Mouse (Mus musculus): ENCODE data around the gene Ank3. TPM values are rescaled to one million over a fixed set of nuclear protein-coding genes. Genes with fewer than 3 reads are reported as not detected.

Ank3 gene
- polyA plus RNA-seq, 1 experiment from 2014 or later: 21.6 TPM

DNA sequence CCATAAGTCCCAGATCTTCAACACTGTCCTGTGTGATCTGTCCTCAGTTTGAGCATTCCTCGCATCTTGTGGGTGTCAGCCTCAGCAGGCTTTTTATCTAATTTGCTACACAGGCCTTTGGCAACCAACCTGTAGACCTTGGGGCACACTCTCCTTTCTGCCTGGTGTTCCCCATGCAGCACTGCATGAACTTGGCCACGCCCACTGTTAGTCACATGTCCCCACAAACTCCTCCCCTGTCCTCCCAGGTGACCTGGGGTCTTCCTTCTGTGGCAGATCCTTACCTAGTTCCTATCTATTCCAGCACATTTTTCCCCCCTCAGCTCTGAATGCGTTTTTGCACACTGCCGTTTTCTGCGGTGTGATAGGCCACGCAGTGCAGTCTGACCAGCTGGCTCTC lies 55.0 kb downstream of the Ank3 start:
- no peaks in the 10 kb centered on the region for H3K27me3 ChIP-seq (replicated peaks; ENCODE audit: control insufficient read depth, insufficient read depth, low read length)
- H3K4me2 ChIP-seq (replicated peaks; ENCODE audit: low read depth): no peak overlapping the region
- H3K9ac ChIP-seq (ENCODE audit: low read depth, low read length): no peak overlapping the region
- 90% methylated on average over 6 of the region's 6 CpGs for WGBS
- no peaks in the 10 kb centered on the region for H3K36me3 ChIP-seq (ENCODE audit: control insufficient read depth, insufficient read depth)
- no peak for ATAC-seq
- no peak overlapping the region for H3K4me3 ChIP-seq (ENCODE audit: low read depth, low read length)
- TF ChIP-seq CTCF (IDR thresholded peaks at IDR 0.05; ENCODE audit: low read depth): no peak
- H3K9me3 ChIP-seq (ENCODE audit: control insufficient read depth): no peaks in the 10 kb centered on the region
- no peak overlapping the region for H3K27ac ChIP-seq (ENCODE audit: low read depth, low read length)
- H3K4me1 ChIP-seq (replicated peaks; ENCODE audit: control insufficient read depth, insufficient read depth, low read length): no peaks in the 10 kb centered on the region

DNA sequence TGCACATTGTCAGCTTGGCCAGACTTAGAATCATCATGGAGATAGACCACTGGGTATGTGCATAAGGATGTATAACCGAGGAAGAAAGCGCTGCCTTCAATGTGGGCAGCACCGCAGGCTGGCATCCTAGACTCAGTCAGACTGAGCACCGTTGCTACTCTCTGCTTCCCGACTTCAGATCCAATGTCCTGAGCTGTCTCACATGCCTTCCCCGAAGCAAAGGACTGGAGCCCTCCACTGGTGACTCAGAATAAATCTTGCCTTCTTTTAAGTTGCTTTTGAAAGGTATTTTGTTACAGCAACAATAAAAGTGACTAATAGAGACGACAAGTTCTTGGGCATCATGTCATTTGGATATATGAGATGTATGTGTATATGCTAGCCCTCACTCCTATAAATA lies 55.9 kb downstream of the Ank3 start:
- Histone ChIP-seq H3K27ac (ENCODE audit: low read depth, low read length) (no peak overlapping the region), H3K36me3 (ENCODE audit: control insufficient read depth, insufficient read depth) (no peaks in the 10 kb centered on the region), H3K4me3 (ENCODE audit: low read depth, low read length) (no peak overlapping the region), H3K9ac (ENCODE audit: low read depth, low read length) (no peak overlapping the region), H3K4me2 (replicated peaks; ENCODE audit: low read depth) (no peak overlapping the region), H3K27me3 (replicated peaks; ENCODE audit: control insufficient read depth, insufficient read depth, low read length) (no peaks in the 10 kb centered on the region), H3K4me1 (replicated peaks; ENCODE audit: control insufficient read depth, insufficient read depth, low read length) (no peaks in the 10 kb centered on the region), H3K9me3 (ENCODE audit: control insufficient read depth) (no peaks in the 10 kb centered on the region)
- WGBS: 72% methylated on average over 7 of the region's 7 CpGs
- ATAC-seq: no peak
- TF ChIP-seq CTCF (IDR thresholded peaks at IDR 0.05; ENCODE audit: low read depth): no peak

GRCm38 (mm10) chr10:69464826-69465225 lies 66.3 kb downstream of the Ank3 start:
- no peak for ATAC-seq
- H3K27ac ChIP-seq (ENCODE audit: low read depth, low read length): no peak overlapping the region
- no peaks in the 10 kb centered on the region for H3K9me3 ChIP-seq (ENCODE audit: control insufficient read depth)
- H3K4me1 ChIP-seq (replicated peaks; ENCODE audit: control insufficient read depth, insufficient read depth, low read length): no peaks in the 10 kb centered on the region
- no peak overlapping the region for H3K4me2 ChIP-seq (replicated peaks; ENCODE audit: low read depth)
- H3K9ac ChIP-seq (ENCODE audit: low read depth, low read length): no peak overlapping the region
- 49% methylated on average over 4 of the region's 4 CpGs for WGBS
- H3K27me3 ChIP-seq (replicated peaks; ENCODE audit: control insufficient read depth, insufficient read depth, low read length): no peaks in the 10 kb centered on the region
- H3K4me3 ChIP-seq (ENCODE audit: low read depth, low read length): no peak overlapping the region
- H3K36me3 ChIP-seq (ENCODE audit: control insufficient read depth, insufficient read depth): no peaks in the 10 kb centered on the region
- no peak for TF ChIP-seq CTCF (IDR thresholded peaks at IDR 0.05; ENCODE audit: low read depth)

DNA sequence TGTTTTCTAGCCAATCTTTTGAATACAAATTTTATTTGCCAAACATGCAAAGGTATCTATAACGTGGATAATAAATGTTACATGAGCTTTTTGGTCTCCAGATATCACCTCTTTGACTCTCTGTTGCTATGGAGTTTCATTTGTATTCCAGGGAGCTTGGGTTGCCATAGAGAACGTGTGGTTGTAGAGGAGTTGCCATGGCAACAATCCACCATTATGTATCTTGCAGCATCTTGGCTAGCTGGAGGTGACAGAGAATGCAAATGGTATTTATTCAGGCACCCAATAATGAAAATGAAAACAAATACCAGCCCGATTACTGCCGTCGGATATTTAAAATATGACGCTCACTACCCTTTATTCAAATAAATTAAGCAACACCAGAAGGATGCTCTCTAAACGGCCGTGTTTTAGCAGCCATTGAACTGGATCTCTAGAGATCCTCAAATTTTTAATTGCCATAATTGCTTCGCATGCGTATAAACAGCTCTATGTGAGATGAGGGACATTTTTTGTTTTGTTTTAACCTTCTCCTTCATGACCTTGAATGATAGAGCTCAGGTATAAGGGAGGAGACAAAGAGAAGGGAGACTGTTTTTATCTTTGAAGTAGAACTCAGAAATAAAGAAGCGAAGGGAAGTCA lies 67.1 kb downstream of the Ank3 start:
- no peak overlapping the region for H3K27ac ChIP-seq (ENCODE audit: low read depth, low read length)
- 69% methylated on average over 11 of the region's 11 CpGs for WGBS
- no peaks in the 10 kb centered on the region for H3K4me1 ChIP-seq (replicated peaks; ENCODE audit: control insufficient read depth, insufficient read depth, low read length)
- no peak overlapping the region for H3K4me3 ChIP-seq (ENCODE audit: low read depth, low read length)
- H3K27me3 ChIP-seq (replicated peaks; ENCODE audit: control insufficient read depth, insufficient read depth, low read length): no peaks in the 10 kb centered on the region
- ATAC-seq: no peak
- H3K9me3 ChIP-seq (ENCODE audit: control insufficient read depth): no peaks in the 10 kb centered on the region
- no peak overlapping the region for H3K4me2 ChIP-seq (replicated peaks; ENCODE audit: low read depth)
- H3K9ac ChIP-seq (ENCODE audit: low read depth, low read length): no peak overlapping the region
- TF ChIP-seq CTCF (IDR thresholded peaks at IDR 0.05; ENCODE audit: low read depth): no peak
- no peaks in the 10 kb centered on the region for H3K36me3 ChIP-seq (ENCODE audit: control insufficient read depth, insufficient read depth)

- Histone ChIP-seq H3K9me3 (ENCODE audit: control insufficient read depth) (no peaks in the 10 kb centered on the region), H3K27ac (ENCODE audit: low read depth, low read length) (no peak overlapping the region), H3K9ac (ENCODE audit: low read depth, low read length) (no peak overlapping the region), H3K4me1 (replicated peaks; ENCODE audit: control insufficient read depth, insufficient read depth, low read length) (no peaks in the 10 kb centered on the region), H3K4me2 (replicated peaks; ENCODE audit: low read depth) (no peak overlapping the region), H3K27me3 (replicated peaks; ENCODE audit: control insufficient read depth, insufficient read depth, low read length) (no peaks in the 10 kb centered on the region), H3K4me3 (ENCODE audit: low read depth, low read length) (no peak overlapping the region), H3K36me3 (ENCODE audit: control insufficient read depth, insufficient read depth) (no peaks in the 10 kb centered on the region)
- ATAC-seq: no peak
- TF ChIP-seq CTCF (IDR thresholded peaks at IDR 0.05; ENCODE audit: low read depth): no peak
- WGBS: 85% methylated on average over 2 of the region's 2 CpGs
Observed at GRCm38 (mm10) chr10:69466201-69466585, 67.6 kb downstream of the Ank3 start.

- H3K9ac ChIP-seq (ENCODE audit: low read depth, low read length): no peak overlapping the region
- TF ChIP-seq CTCF (IDR thresholded peaks at IDR 0.05; ENCODE audit: low read depth): no peak
- no peak overlapping the region for H3K4me2 ChIP-seq (replicated peaks; ENCODE audit: low read depth)
- H3K4me3 ChIP-seq (ENCODE audit: low read depth, low read length): no peak overlapping the region
- H3K36me3 ChIP-seq (ENCODE audit: control insufficient read depth, insufficient read depth): no peaks in the 10 kb centered on the region
- H3K9me3 ChIP-seq (ENCODE audit: control insufficient read depth): no peaks in the 10 kb centered on the region
- WGBS: 67% methylated on average over 4 of the region's 4 CpGs
- no peak overlapping the region for H3K27ac ChIP-seq (ENCODE audit: low read depth, low read length)
- no peak for ATAC-seq
- H3K4me1 ChIP-seq (replicated peaks; ENCODE audit: control insufficient read depth, insufficient read depth, low read length): no peaks in the 10 kb centered on the region
- no peaks in the 10 kb centered on the region for H3K27me3 ChIP-seq (replicated peaks; ENCODE audit: control insufficient read depth, insufficient read depth, low read length)
Observed at GRCm38 (mm10) chr10:69466586-69466985, 68.0 kb downstream of the Ank3 start.

DNA sequence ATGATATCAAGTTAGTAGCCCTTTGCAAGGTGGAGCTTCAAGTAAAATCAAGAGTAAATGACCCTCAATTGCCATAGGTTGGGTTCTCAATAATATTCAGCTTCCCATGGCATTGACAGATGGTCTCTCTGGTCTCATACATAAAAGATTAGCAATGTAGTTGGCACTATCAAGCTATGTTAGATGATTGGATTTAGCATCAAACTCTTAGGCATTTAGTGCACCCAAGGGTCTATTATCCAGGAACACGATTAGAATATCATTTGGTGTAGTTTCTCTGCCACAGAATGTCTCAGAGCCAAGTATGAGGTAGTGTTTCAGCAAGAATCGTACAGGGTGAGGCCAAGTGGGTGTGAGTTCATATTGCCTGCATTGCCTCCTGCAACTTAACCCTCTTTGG lies 68.6 kb downstream of the Ank3 start:
- WGBS: 64% methylated on average over 2 of the region's 2 CpGs
- no peak overlapping the region for H3K27ac ChIP-seq (ENCODE audit: low read depth, low read length)
- H3K9ac ChIP-seq (ENCODE audit: low read depth, low read length): no peak overlapping the region
- H3K36me3 ChIP-seq (ENCODE audit: control insufficient read depth, insufficient read depth): no peaks in the 10 kb centered on the region
- no peaks in the 10 kb centered on the region for H3K4me1 ChIP-seq (replicated peaks; ENCODE audit: control insufficient read depth, insufficient read depth, low read length)
- H3K9me3 ChIP-seq (ENCODE audit: control insufficient read depth): no peaks in the 10 kb centered on the region
- no peak for ATAC-seq
- H3K4me3 ChIP-seq (ENCODE audit: low read depth, low read length): no peak overlapping the region
- H3K27me3 ChIP-seq (replicated peaks; ENCODE audit: control insufficient read depth, insufficient read depth, low read length): no peaks in the 10 kb centered on the region
- H3K4me2 ChIP-seq (replicated peaks; ENCODE audit: low read depth): no peak overlapping the region
- TF ChIP-seq CTCF (IDR thresholded peaks at IDR 0.05; ENCODE audit: low read depth): no peak

Measured in intestine, postnatal 0 days (tissue).